Mouse (Mus musculus): Measurements from ENCODE around the gene Fam133b.
"Not testable (repeated sequence)": the region's sequence is repeated elsewhere in the genome, so short reads cannot be mapped to it uniquely, and the experiment has no call there.

Gene Fam133b

GRCm38 (mm10) chr5:3520493-3521359, 22.9 kb upstream of the Fam133b start:
- no peak for DNase-seq (ENCODE audit: low spot score in 2 of 2)

- no peak for DNase-seq (ENCODE audit: low spot score in 2 of 2)
Measured at GRCm38 (mm10) chr5:3521741-3522140, 21.9 kb upstream of the Fam133b start.

GRCm38 (mm10) chr5:3522826-3523225, 20.8 kb upstream of the Fam133b start:
- no peak for DNase-seq (ENCODE audit: low spot score in 2 of 2)

- no peak for DNase-seq (ENCODE audit: low spot score in 2 of 2)
Measured at GRCm38 (mm10) chr5:3527041-3527691, 16.5 kb upstream of the Fam133b start.

- DNase-seq (ENCODE audit: low spot score in 2 of 2), result no peak
Measured at GRCm38 (mm10) chr5:3529585-3530189, 13.9 kb upstream of the Fam133b start.

GRCm38 (mm10) chr5:3532048-3532447, 11.6 kb upstream of the Fam133b start:
- not testable (repeated sequence) for DNase-seq (ENCODE audit: low spot score in 2 of 2)

GRCm38 (mm10) chr5:3536592-3537212, 6.9 kb upstream of the Fam133b start:
- no peak for DNase-seq (ENCODE audit: low spot score in 2 of 2)

GRCm38 (mm10) chr5:3538505-3539472, 4.8 kb upstream of the Fam133b start:
- no peak for DNase-seq (ENCODE audit: low spot score in 2 of 2)

GRCm38 (mm10) chr5:3541871-3542270, 1.8 kb upstream of the Fam133b start:
- no peak for DNase-seq (ENCODE audit: low spot score in 2 of 2)

- no peak for DNase-seq (ENCODE audit: low spot score in 2 of 2)
Measured at GRCm38 (mm10) chr5:3544480-3544769, 792 bp downstream of the Fam133b start.

GRCm38 (mm10) chr5:3546226-3546625, 2.6 kb downstream of the Fam133b start:
- DNase-seq (ENCODE audit: low spot score in 2 of 2), result no peak

- no peak for DNase-seq (ENCODE audit: low spot score in 2 of 2)
Measured at GRCm38 (mm10) chr5:3551481-3551880, 7.8 kb downstream of the Fam133b start.

GRCm38 (mm10) chr5:3554198-3554597, 10.6 kb downstream of the Fam133b start:
- no peak for DNase-seq (ENCODE audit: low spot score in 2 of 2)

GRCm38 (mm10) chr5:3571266-3571665, 27.6 kb downstream of the Fam133b start, which contains the start of gene 1700109H08Rik:
Gene 1700109H08Rik, plus strand, starts transcription at chr5:3571566.
- no peak for DNase-seq (ENCODE audit: low spot score in 2 of 2)

- DNase-seq (ENCODE audit: low spot score in 2 of 2), result no peak
Measured at GRCm38 (mm10) chr5:3574825-3575224, 31.2 kb downstream of the Fam133b start.

- DNase-seq (ENCODE audit: low spot score in 2 of 2), result no peak
Measured at GRCm38 (mm10) chr5:3577939-3578338, 34.3 kb downstream of the Fam133b start.

- no peak for DNase-seq (ENCODE audit: low spot score in 2 of 2)
Measured at GRCm38 (mm10) chr5:3579066-3579465, 35.4 kb downstream of the Fam133b start.

- peak; percentile 92 to 95 for DNase-seq (ENCODE audit: low spot score in 2 of 2)
Measured at GRCm38 (mm10) chr5:3595693-3596398, 52.2 kb downstream of the Fam133b start, which contains the start of gene Pex1. Gene Pex1, plus strand, starts transcription at chr5:3596066.

GRCm38 (mm10) chr5:3596399-3596766, 52.8 kb downstream of the Fam133b start, which contains the start of gene Rbm48:
Gene Rbm48, minus strand, starts transcription at chr5:3596585.
- DNase-seq (ENCODE audit: low spot score in 2 of 2), result peak; percentile 56 to 81

GRCm38 (mm10) chr5:3597171-3597570, 53.5 kb downstream of the Fam133b start:
- no peak for DNase-seq (ENCODE audit: low spot score in 2 of 2)
